Mouse (Mus musculus): ENCODE measurements around the gene Pcbp2.

GRCm38 (mm10) chr15:102507561-102507960, 37.2 kb downstream of the Pcbp2 start:
- TF ChIP-seq CTCF (IDR thresholded peaks at IDR 0.05; ENCODE audit: low read depth) (no peak), EP300 (IDR thresholded peaks at IDR 0.05; ENCODE audit: low read depth) (no peak)

All from liver, postnatal 0 days (tissue).